Mouse (Mus musculus): ENCODE results near the gene Ociad2. TPM values are rescaled to one million over a fixed set of nuclear protein-coding genes. Genes with fewer than 3 reads are reported as not detected.

Ociad2 gene
- polyA plus RNA-seq, 1 experiment from 2014 or later, result 22.6 TPM

- ATAC-seq, result no peak
- H3K27ac ChIP-seq (ENCODE audit: low read length), result no peak overlapping the region
- peaks cover 2% of the 10 kb centered on the region for H3K4me1 ChIP-seq (replicated peaks; ENCODE audit: control insufficient read depth, insufficient read depth, low read length)
- no peaks in the 10 kb centered on the region for H3K36me3 ChIP-seq (ENCODE audit: control insufficient read depth, insufficient read depth)
- H3K4me2 ChIP-seq (ENCODE audit: low read length), result no peak overlapping the region
- 89% methylated on average over 22 of the region's 22 CpGs for WGBS
- no peaks in the 10 kb centered on the region for H3K9me3 ChIP-seq (ENCODE audit: control insufficient read depth, low read length)
- H3K27me3 ChIP-seq (replicated peaks; ENCODE audit: control insufficient read depth, insufficient read depth, low read length), result no peaks in the 10 kb centered on the region
- H3K4me3 ChIP-seq (replicated peaks; ENCODE audit: low read length), result no peak overlapping the region
- no peak overlapping the region for H3K9ac ChIP-seq (replicated peaks; ENCODE audit: low read depth, low read length)
Measured at GRCm38 (mm10) chr5:73342701-73343355, 2.0 kb upstream of the Ociad2 start.

GRCm38 (mm10) chr5:73339779-73340722 lies 777 bp downstream of the Ociad2 start:
- no peak overlapping the region for H3K4me2 ChIP-seq (ENCODE audit: low read length)
- peaks cover 6% of the 10 kb centered on the region for H3K4me1 ChIP-seq (replicated peaks; ENCODE audit: control insufficient read depth, insufficient read depth, low read length)
- no peak overlapping the region for H3K9ac ChIP-seq (replicated peaks; ENCODE audit: low read depth, low read length)
- H3K27me3 ChIP-seq (replicated peaks; ENCODE audit: control insufficient read depth, insufficient read depth, low read length), result no peaks in the 10 kb centered on the region
- H3K9me3 ChIP-seq (ENCODE audit: control insufficient read depth, low read length), result no peaks in the 10 kb centered on the region
- no peak overlapping the region for H3K4me3 ChIP-seq (replicated peaks; ENCODE audit: low read length)
- ATAC-seq, result no peak
- no peak overlapping the region for H3K27ac ChIP-seq (ENCODE audit: low read length)
- 89% methylated on average over 9 of the region's 9 CpGs for WGBS
- H3K36me3 ChIP-seq (ENCODE audit: control insufficient read depth, insufficient read depth), result no peaks in the 10 kb centered on the region

- Histone ChIP-seq H3K36me3 (ENCODE audit: control insufficient read depth, insufficient read depth) (no peaks in the 10 kb centered on the region), H3K27me3 (replicated peaks; ENCODE audit: control insufficient read depth, insufficient read depth, low read length) (no peaks in the 10 kb centered on the region), H3K4me2 (ENCODE audit: low read length) (peak overlapping the region; percentile 89), H3K4me3 (replicated peaks; ENCODE audit: low read length) (peak overlapping the region; percentile 59), H3K4me1 (replicated peaks; ENCODE audit: control insufficient read depth, insufficient read depth, low read length) (peaks cover 6% of the 10 kb centered on the region), H3K9me3 (ENCODE audit: control insufficient read depth, low read length) (no peaks in the 10 kb centered on the region), H3K9ac (replicated peaks; ENCODE audit: low read depth, low read length) (peak overlapping the region; percentile 79), H3K27ac (ENCODE audit: low read length) (no peak overlapping the region; the same call in 1 of the 2 replicates)
- peak; percentile 69 for ATAC-seq
- WGBS, result 34% methylated on average over 14 of the region's 14 CpGs
Measured at GRCm38 (mm10) chr5:73338832-73339163, 2.0 kb downstream of the Ociad2 start.

DNA sequence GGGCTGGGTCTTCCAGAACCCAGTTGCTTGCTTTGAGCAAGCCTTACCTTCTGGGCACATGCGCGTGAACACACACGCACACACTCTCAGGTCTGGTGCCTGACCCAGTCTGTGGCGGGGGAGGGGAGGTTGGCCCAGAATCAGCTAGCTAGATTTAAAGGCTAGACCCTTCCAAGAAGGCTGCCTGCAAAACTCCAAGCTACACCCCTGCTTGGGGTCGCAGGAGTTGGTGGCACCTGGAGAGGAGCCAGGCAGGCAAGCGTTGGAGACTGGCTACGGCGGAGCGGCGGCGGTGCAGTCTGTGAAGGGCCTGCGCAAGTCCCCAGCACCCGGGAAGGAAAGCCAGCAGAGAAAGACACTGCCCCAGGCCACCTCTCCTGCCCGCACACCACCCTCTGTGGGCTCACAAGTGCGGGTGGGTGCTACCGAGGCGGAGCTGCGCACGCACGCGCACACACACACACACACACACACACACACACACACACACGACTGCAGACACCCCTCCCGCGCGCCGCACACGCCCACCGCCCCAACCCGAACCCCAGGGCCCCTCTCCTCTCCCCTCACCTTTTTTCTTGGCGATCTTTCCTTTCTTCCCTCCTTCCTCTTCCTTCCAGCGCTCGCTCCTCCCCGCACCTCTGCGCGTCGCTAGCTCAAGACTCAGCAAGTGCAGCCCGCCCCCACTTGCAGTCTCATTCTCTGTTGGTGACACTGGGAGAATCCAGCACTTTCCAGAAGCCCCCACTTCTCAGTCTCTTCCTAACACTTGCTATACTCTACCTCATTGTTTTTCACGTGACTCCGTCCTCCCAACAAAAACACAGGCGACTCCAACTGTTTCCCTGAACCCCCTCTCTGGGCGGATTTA lies 2.6 kb downstream of the Ociad2 start:
- 4% methylated on average over 34 of the region's 41 CpGs for WGBS
- Histone ChIP-seq H3K27me3 (replicated peaks; ENCODE audit: control insufficient read depth, insufficient read depth, low read length) (no peaks in the 10 kb centered on the region), H3K4me3 (replicated peaks; ENCODE audit: low read length) (peak overlapping the region; percentile 59), H3K36me3 (ENCODE audit: control insufficient read depth, insufficient read depth) (no peaks in the 10 kb centered on the region), H3K4me1 (replicated peaks; ENCODE audit: control insufficient read depth, insufficient read depth, low read length) (peaks cover 6% of the 10 kb centered on the region), H3K4me2 (ENCODE audit: low read length) (peak overlapping the region; percentile 89), H3K27ac (ENCODE audit: low read length) (peak overlapping the region; percentile 39; the same call in 1 of the 2 replicates), H3K9me3 (ENCODE audit: control insufficient read depth, low read length) (no peaks in the 10 kb centered on the region), H3K9ac (replicated peaks; ENCODE audit: low read depth, low read length) (peak overlapping the region; percentile 79)
- ATAC-seq, result peak; percentile 80

- Histone ChIP-seq H3K36me3 (ENCODE audit: control insufficient read depth, insufficient read depth) (no peaks in the 10 kb centered on the region), H3K4me2 (ENCODE audit: low read length) (no peak overlapping the region), H3K4me3 (replicated peaks; ENCODE audit: low read length) (no peak overlapping the region), H3K4me1 (replicated peaks; ENCODE audit: control insufficient read depth, insufficient read depth, low read length) (peaks cover 6% of the 10 kb centered on the region), H3K27me3 (replicated peaks; ENCODE audit: control insufficient read depth, insufficient read depth, low read length) (no peaks in the 10 kb centered on the region), H3K27ac (ENCODE audit: low read length) (no peak overlapping the region), H3K9ac (replicated peaks; ENCODE audit: low read depth, low read length) (no peak overlapping the region), H3K9me3 (ENCODE audit: control insufficient read depth, low read length) (no peaks in the 10 kb centered on the region)
- WGBS, result 93% methylated on average over 5 of the region's 5 CpGs
- no peak for ATAC-seq
Measured at GRCm38 (mm10) chr5:73336448-73336847, 4.4 kb downstream of the Ociad2 start.

DNA sequence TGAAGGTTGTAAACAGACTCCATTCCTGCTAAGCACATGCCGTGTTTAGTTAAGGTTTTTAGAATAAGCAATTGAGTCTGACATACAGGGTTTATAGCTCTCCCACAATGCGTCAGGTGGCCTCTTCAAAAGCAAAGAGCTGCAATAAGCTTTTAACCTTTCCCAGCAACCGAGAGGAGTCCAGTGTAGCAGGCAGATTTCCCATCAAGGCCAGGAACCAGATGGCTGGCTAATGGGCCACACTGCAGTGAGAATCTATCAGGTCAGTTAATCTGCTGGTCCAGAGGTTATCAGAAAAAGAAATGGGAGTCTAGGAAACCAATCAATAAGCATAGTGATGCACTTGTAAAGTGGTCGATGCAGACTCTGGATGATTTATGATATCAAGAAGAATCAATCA lies 9.8 kb downstream of the Ociad2 start:
- Histone ChIP-seq H3K4me2 (ENCODE audit: low read length) (no peak overlapping the region), H3K4me3 (replicated peaks; ENCODE audit: low read length) (no peak overlapping the region), H3K4me1 (replicated peaks; ENCODE audit: control insufficient read depth, insufficient read depth, low read length) (no peaks in the 10 kb centered on the region), H3K27ac (ENCODE audit: low read length) (no peak overlapping the region), H3K27me3 (replicated peaks; ENCODE audit: control insufficient read depth, insufficient read depth, low read length) (no peaks in the 10 kb centered on the region), H3K36me3 (ENCODE audit: control insufficient read depth, insufficient read depth) (0 out of 2 replicates have a peak, but pooled peaks cover 2% of the 10 kb centered on the region), H3K9me3 (ENCODE audit: control insufficient read depth, low read length) (no peaks in the 10 kb centered on the region), H3K9ac (replicated peaks; ENCODE audit: low read depth, low read length) (no peak overlapping the region)
- no peak for ATAC-seq
- WGBS, result 61% methylated on average over 4 of the region's 4 CpGs

- no peak overlapping the region for H3K4me2 ChIP-seq (ENCODE audit: low read length)
- no peak overlapping the region for H3K9ac ChIP-seq (replicated peaks; ENCODE audit: low read depth, low read length)
- no peak for ATAC-seq
- H3K27me3 ChIP-seq (replicated peaks; ENCODE audit: control insufficient read depth, insufficient read depth, low read length), result no peaks in the 10 kb centered on the region
- no peak overlapping the region for H3K27ac ChIP-seq (ENCODE audit: low read length)
- no peaks in the 10 kb centered on the region for H3K9me3 ChIP-seq (ENCODE audit: control insufficient read depth, low read length)
- no peaks in the 10 kb centered on the region for H3K4me1 ChIP-seq (replicated peaks; ENCODE audit: control insufficient read depth, insufficient read depth, low read length)
- 91% methylated on average over 8 of the region's 8 CpGs for WGBS
- 0 out of 2 replicates have a peak, but pooled peaks cover 2% of the 10 kb centered on the region for H3K36me3 ChIP-seq (ENCODE audit: control insufficient read depth, insufficient read depth)
- H3K4me3 ChIP-seq (replicated peaks; ENCODE audit: low read length), result no peak overlapping the region
Measured at GRCm38 (mm10) chr5:73324526-73325170, 16.2 kb downstream of the Ociad2 start.

GRCm38 (mm10) chr5:73323602-73324001 lies 17.2 kb downstream of the Ociad2 start:
- Histone ChIP-seq H3K9ac (replicated peaks; ENCODE audit: low read depth, low read length) (no peak overlapping the region), H3K4me1 (replicated peaks; ENCODE audit: control insufficient read depth, insufficient read depth, low read length) (no peaks in the 10 kb centered on the region), H3K9me3 (ENCODE audit: control insufficient read depth, low read length) (no peaks in the 10 kb centered on the region), H3K27me3 (replicated peaks; ENCODE audit: control insufficient read depth, insufficient read depth, low read length) (no peaks in the 10 kb centered on the region), H3K4me3 (replicated peaks; ENCODE audit: low read length) (no peak overlapping the region), H3K27ac (ENCODE audit: low read length) (no peak overlapping the region), H3K4me2 (ENCODE audit: low read length) (no peak overlapping the region), H3K36me3 (ENCODE audit: control insufficient read depth, insufficient read depth) (0 out of 2 replicates have a peak, but pooled peaks cover 2% of the 10 kb centered on the region)
- 89% methylated on average over 5 of the region's 5 CpGs for WGBS
- no peak for ATAC-seq

Data from forebrain, embryonic 16.5 days (tissue).